Mouse (Mus musculus): ENCODE results near the gene Sipa1l1.
A peak's percentile ranks its signal among the peaks of the same experiment; 100 is the strongest.

DNA sequence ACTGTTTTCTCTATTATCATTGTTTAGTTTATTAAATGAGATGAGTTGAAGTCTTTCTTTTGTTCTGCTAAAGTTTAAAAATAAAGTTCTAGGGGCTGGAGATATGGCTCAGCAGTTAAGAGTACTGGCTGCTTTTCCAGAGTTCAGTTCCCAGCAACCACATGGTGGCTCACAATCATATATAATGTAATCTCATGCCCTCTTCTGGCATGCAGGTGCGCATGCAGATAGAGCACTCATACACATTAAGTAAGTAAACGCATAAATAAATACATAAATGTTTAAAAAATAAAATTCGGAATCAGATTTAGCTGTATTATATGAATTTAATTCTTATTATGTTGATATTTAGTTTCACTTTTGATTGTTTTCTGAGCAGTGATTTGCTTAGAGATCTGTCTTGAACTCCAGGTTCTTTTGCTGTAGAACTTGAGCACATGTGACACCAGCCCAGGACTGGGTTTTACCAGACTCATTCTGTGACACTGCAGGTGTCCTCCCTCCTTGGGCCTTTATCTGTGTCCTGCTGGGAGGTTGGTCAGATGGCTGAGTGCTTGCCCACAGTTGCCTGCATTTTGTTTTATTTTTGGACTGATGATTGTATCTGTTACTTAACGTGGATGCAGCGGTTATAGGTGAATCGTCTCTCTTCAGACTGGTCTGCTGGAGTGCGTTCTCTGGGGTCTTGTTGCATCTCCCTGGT, 124.6 kb downstream of the Sipa1l1 start:
- peak in 1 of 2 experiments; percentile 44; a peak in 2 of 4 replicates for TF ChIP-seq CTCF (conservative IDR thresholded peaks at IDR 0.05 in 1 of 2, IDR thresholded peaks at IDR 0.05 in 1 of 2; ENCODE audit: low read depth in 2 of 2, low read length in 2 of 2)
- TF ChIP-seq EP300 (IDR thresholded peaks at IDR 0.05; ENCODE audit: low read length), result peak; percentile 48; the same call in 1 of the 2 replicates
- TF ChIP-seq CHD2 (IDR thresholded peaks at IDR 0.05; ENCODE audit: low read length), result no peak
- no peak for TF ChIP-seq HCFC1 (IDR thresholded peaks at IDR 0.05; ENCODE audit: low read depth, low read length)
